10 mouse cellular contexts compared by ENCODE assay signal in the genomic region with DNA sequence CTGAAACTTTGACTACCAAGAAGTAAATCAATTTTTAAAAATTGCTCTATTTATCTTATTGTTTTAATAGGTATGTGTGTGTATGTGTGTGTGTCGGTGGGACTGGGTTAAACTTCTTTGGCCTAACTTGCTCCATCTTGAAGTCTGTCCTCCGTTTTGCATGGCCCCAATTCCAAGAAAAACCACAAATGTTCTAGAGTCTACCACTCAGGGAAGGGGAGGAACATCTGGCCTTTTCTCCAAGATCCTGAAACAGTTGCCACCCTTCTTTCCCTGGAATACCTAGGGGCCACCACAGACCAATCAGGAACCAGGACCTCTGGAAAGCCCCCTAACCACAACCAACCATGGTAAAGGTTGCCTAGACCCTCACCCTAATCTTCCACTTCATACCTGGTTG. TPM values are rescaled to one million over a fixed set of nuclear protein-coding genes. Genes with fewer than 3 reads are reported as not detected.
DNase-seq lines count a peak whose midpoint lies in the region; ATAC-seq and TF ChIP-seq lines count a peak whose summit lies in the region.
"Had no signal": no experiment of that assay in that cellular context is flagged by ENCODE, and none has a peak within 500 bp of the region (broad histone marks: within the 10 kb centered on the region; RNA-seq: fewer than 3 reads in every experiment).

No protein-coding gene starts in this region.

- H3K4me3 ChIP-seq in gastrocnemius, adult 2 months, result peak overlapping the region; percentile 95
- H3K4me3 ChIP-seq in E14TG2a.4 (replicated peaks; ENCODE audit: low read length), result peak overlapping the region; percentile 97
- H3K4me3 ChIP-seq in hindbrain, embryonic 12.5 days, result no peak overlapping the region
- H3K4me3 ChIP-seq in midbrain, embryonic 11.5 days (ENCODE audit: low read depth, low read length), result no peak overlapping the region

- H3K36me3 ChIP-seq in E14TG2a.4 (ENCODE audit: insufficient read depth, low read length), result peaks cover 23% of the 10 kb centered on the region
- H3K36me3 ChIP-seq in hindbrain, embryonic 12.5 days, result 0 out of 2 replicates have a peak, but pooled peaks cover 5% of the 10 kb centered on the region
- H3K36me3 ChIP-seq in midbrain, embryonic 11.5 days (ENCODE audit: control insufficient read depth, insufficient read depth, low read length), result no peaks in the 10 kb centered on the region

- no peaks in the 10 kb centered on the region for H3K27me3 ChIP-seq in E14TG2a.4 (ENCODE audit: insufficient read depth, low read length)
- no peaks in the 10 kb centered on the region for H3K27me3 ChIP-seq in hindbrain, embryonic 12.5 days
- H3K27me3 ChIP-seq in midbrain, embryonic 11.5 days (ENCODE audit: control insufficient read depth, insufficient read depth, low read length), result no peaks in the 10 kb centered on the region

- ATAC-seq in hindbrain, embryonic 12.5 days (ENCODE audit: low FRiP score), result no peak
- ATAC-seq in midbrain, embryonic 11.5 days (ENCODE audit: low FRiP score), result no peak

- peak overlapping the region; percentile 95 for H3K4me2 ChIP-seq in hindbrain, embryonic 12.5 days (replicated peaks)
- H3K4me2 ChIP-seq in midbrain, embryonic 11.5 days, result no peak overlapping the region; the same call in 1 of the 2 replicates

- intact Hi-C loops in gastrocnemius, adult 2 months (cut with DNase I), result loop anchor here (2.0 to 5.0 kb wide), 2 partner anchors 21 to 35 kb away; partner anchors contain the start of gene Ddx41

- 88% methylated on average over 2 of the region's 2 CpGs for WGBS in hindbrain, embryonic 12.5 days
- 88% methylated on average over 2 of the region's 2 CpGs for WGBS in midbrain, embryonic 11.5 days

- H3K9me3 ChIP-seq in E14TG2a.4 (ENCODE audit: low read length), result peaks cover 12% of the 10 kb centered on the region
- H3K9me3 ChIP-seq in hindbrain, embryonic 12.5 days (replicated peaks), result no peaks in the 10 kb centered on the region
- no peaks in the 10 kb centered on the region for H3K9me3 ChIP-seq in midbrain, embryonic 11.5 days (ENCODE audit: control insufficient read depth, low read length)

- no peak overlapping the region for H3K9ac ChIP-seq in hindbrain, embryonic 12.5 days
- no peak overlapping the region for H3K9ac ChIP-seq in midbrain, embryonic 11.5 days (ENCODE audit: low read length)

- peaks cover 36% of the 10 kb centered on the region for H3K4me1 ChIP-seq in E14TG2a.4 (replicated peaks; ENCODE audit: low read depth, low read length)
- peaks cover 25% of the 10 kb centered on the region for H3K4me1 ChIP-seq in hindbrain, embryonic 12.5 days
- peaks cover 11% of the 10 kb centered on the region for H3K4me1 ChIP-seq in midbrain, embryonic 11.5 days (ENCODE audit: control insufficient read depth, insufficient read depth, low read length)

- no peak for TF ChIP-seq CTCF in gastrocnemius, adult 2 months (IDR thresholded peaks at IDR 0.05)
- TF ChIP-seq CTCF in E14TG2a.4 (conservative IDR thresholded peaks at IDR 0.05; ENCODE audit: low read length), result no peak

- no peak for DNase-seq in gastrocnemius, adult 2 months
- no peak for DNase-seq in gastrocnemius, adult 8-10 months (ENCODE audit: low spot score in 2 of 2)
- DNase-seq in midbrain, embryonic 11.5 days (ENCODE audit: low spot score, missing footprints), result peak; percentile 70
- DNase-seq in ovary, adult 18-20 months (ENCODE audit: low spot score), result no peak
- no peak for DNase-seq in embryo, embryonic 10 days (ENCODE audit: low spot score)
- DNase-seq in cerebellum, postnatal 14 days, result no peak
- DNase-seq: cerebellum, adult 8-10 months; lung, postnatal 36 days had no signal

- peak overlapping the region; percentile 85; the same call in 1 of the 2 replicates for H3K27ac ChIP-seq in gastrocnemius, adult 2 months
- H3K27ac ChIP-seq in hindbrain, embryonic 12.5 days, result no peak overlapping the region
- H3K27ac ChIP-seq in midbrain, embryonic 11.5 days (ENCODE audit: low read depth, low read length), result no peak overlapping the region

RNA-seq across cellular contexts. Expression of gene Fam193b, which starts 1.1 kb away (rescaled TPM):
- total RNA-seq in gastrocnemius, adult 2 months (2021), result 10 to 100 TPM; 14.4 to 16.6 TPM
- total RNA-seq in gastrocnemius, adult 8-10 months (2022), result 10 to 100 TPM in 3 of 4 experiments, 1 to 10 TPM in 1; 7.8 to 14.0 (median 10.1) TPM
- 67.4 and 71.9 TPM in 2 replicates for polyA plus RNA-seq in hindbrain, embryonic 12.5 days (2016; fragmentation: Nextera tagmentation; extraction: Ambion mirVana)
- polyA plus RNA-seq in midbrain, embryonic 11.5 days (2014; fragmentation: Nextera tagmentation; extraction: Ambion mirVana), result 39.9 and 40.8 TPM in 2 replicates

RNA-seq across cellular contexts. Expression of gene Tmed9, which starts 1.6 kb away (rescaled TPM):
- total RNA-seq in gastrocnemius, adult 2 months (2021), result 10 to 100 TPM; 53.3 to 77.0 TPM
- 10 to 100 TPM; 54.1 to 64.0 (median 60.1) TPM for total RNA-seq in gastrocnemius, adult 8-10 months (2022)
- polyA plus RNA-seq in hindbrain, embryonic 12.5 days (2016; fragmentation: Nextera tagmentation; extraction: Ambion mirVana), result 113 and 128 TPM in 2 replicates
- polyA plus RNA-seq in midbrain, embryonic 11.5 days (2014; fragmentation: Nextera tagmentation; extraction: Ambion mirVana), result 50.0 and 50.8 TPM in 2 replicates

RNA-seq across cellular contexts. Expression of gene B4galt7, which starts 27.7 kb away (rescaled TPM):
- total RNA-seq in gastrocnemius, adult 2 months (2021), result 1 to 10 TPM; 5.9 to 7.1 TPM
- 1 to 10 TPM; 4.8 to 5.8 (median 5.1) TPM for total RNA-seq in gastrocnemius, adult 8-10 months (2022)
- 42.5 and 43.4 TPM in 2 replicates for polyA plus RNA-seq in hindbrain, embryonic 12.5 days (2016; fragmentation: Nextera tagmentation; extraction: Ambion mirVana)
- 16.0 and 21.4 TPM in 2 replicates for polyA plus RNA-seq in midbrain, embryonic 11.5 days (2014; fragmentation: Nextera tagmentation; extraction: Ambion mirVana)

RNA-seq across cellular contexts. Expression of gene Ddx41, which starts 35.5 kb away (rescaled TPM):
- total RNA-seq in gastrocnemius, adult 2 months (2021), result 10 to 100 TPM; 10.6 to 11.5 TPM
- 10 to 100 TPM in 1 of 4 experiments, 1 to 10 TPM in 3; 8.3 to 12.2 (median 9.2) TPM for total RNA-seq in gastrocnemius, adult 8-10 months (2022)
- polyA plus RNA-seq in hindbrain, embryonic 12.5 days (2016; fragmentation: Nextera tagmentation; extraction: Ambion mirVana), result 64.0 and 64.6 TPM in 2 replicates
- 66.7 and 73.8 TPM in 2 replicates for polyA plus RNA-seq in midbrain, embryonic 11.5 days (2014; fragmentation: Nextera tagmentation; extraction: Ambion mirVana)

RNA-seq across cellular contexts. Expression of gene Dok3, which starts 42.9 kb away (rescaled TPM):
- total RNA-seq in gastrocnemius, adult 2 months (2021), result 1 to 10 TPM in 1 of 2 experiments, under 1 TPM in 1; 0.77 to 1.5 TPM
- 1 to 10 TPM in 1 of 4 experiments, under 1 TPM in 3; 0.61 to 1.1 (median 0.79) TPM for total RNA-seq in gastrocnemius, adult 8-10 months (2022)
- 3.7 and 4.7 TPM in 2 replicates for polyA plus RNA-seq in hindbrain, embryonic 12.5 days (2016; fragmentation: Nextera tagmentation; extraction: Ambion mirVana)
- 1.9 TPM in 2 replicates for polyA plus RNA-seq in midbrain, embryonic 11.5 days (2014; fragmentation: Nextera tagmentation; extraction: Ambion mirVana)

Comparison
In these comparisons a context has a peak if more than half of its experiments do, and no peak if none do; other contexts are left out.
1. H3K4me3 ChIP-seq: peak in gastrocnemius, adult 2 months (single experiment) and E14TG2a.4 (single experiment); none in hindbrain, embryonic 12.5 days (single experiment) and midbrain, embryonic 11.5 days (single experiment).